Mouse (Mus musculus) mouse trophoblast stem cell (cell line): Measurements from ENCODE around the gene Pick1.
"Not testable (repeated sequence)": the region's sequence is repeated elsewhere in the genome, so short reads cannot be mapped to it uniquely, and the experiment has no call there.

Experiments
- in situ Hi-C, 2 experiments: fragments of 300-500 bp; cut with MseI, MboI; formaldehyde crosslinking; loops; 2 replicates in 1 of 2; 3 replicates in 1 of 2; pipeline ENCODE4 v1.15.1; 2025

Pick1 gene

GRCm38 (mm10) chr15:79224685-79225084 lies 4.3 kb upstream of the Pick1 start:
- in situ Hi-C loops, result no loop called here

DNA sequence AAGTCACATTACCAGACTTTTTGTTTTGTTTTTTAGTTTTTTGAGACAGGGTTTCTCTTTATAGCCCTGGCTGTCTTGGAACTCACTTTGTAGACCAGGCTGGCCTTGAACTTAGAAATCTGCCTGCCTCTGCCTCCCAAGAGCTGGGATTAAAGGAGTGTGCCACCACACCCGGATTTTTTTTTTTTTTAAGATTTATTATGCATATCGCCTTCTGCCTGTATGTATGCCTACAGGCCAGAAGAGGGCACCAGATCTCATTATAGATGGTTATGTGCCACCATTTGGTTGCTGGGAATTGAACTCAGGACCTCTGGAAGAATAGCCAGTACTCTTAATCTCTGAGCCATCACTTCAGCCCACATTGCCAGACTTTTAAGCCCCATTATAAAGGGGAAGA lies 3.2 kb upstream of the Pick1 start:
- in situ Hi-C loops, result not testable (repeated sequence)

GRCm38 (mm10) chr15:79235268-79235667 lies 6.3 kb downstream of the Pick1 start:
- in situ Hi-C loops, result no loop called here

DNA sequence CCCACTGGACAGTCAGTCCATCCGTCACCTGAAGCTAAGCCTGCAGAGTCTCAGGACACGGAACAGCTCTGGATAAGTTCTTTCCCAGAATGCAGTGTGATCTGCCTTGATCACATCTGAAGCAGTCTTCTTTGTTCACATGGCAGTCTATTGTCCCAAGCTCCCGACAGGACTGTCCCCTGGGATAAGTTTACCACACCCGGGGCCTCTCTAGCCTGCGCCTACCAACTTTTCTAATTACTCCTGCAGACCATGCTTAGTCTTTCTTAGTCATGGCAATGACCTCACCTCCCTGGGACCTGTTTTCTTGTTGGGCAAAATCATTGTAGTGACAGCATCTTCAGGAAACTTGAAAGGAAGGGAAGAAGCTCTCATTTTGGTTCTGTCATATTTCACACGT lies 9.1 kb downstream of the Pick1 start:
- in situ Hi-C loops, result no loop called here

DNA sequence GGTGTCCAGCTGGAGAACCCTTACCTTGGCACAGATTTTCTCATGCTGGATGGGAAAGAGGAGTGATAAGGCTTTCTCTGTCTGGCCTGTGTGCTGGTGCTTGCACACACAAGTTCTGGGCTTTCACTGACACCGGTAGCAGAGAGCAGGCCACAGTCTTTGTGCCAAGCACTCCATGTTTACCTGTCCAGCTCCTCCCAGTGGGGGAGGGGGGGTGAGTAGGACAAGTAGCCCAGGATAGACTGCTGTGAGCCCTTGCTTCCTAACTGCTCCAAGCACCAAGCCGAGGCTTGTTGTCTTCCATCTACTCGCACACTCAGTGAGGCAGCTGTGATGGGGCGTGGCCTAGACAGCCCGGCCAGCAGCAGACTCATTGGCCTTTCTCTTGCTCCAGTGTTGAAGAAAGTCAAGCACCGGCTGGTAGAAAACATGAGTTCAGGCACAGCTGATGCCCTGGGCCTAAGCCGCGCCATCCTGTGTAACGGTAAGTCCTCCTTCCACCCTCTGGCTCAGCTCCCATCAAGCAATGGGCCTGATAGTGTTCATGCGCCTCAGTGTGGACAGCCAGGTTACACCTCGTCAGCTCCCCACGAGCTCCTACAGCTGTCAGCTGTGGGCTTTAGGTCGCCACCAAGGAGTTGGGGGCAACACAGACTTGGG lies 13.7 kb downstream of the Pick1 start:
- in situ Hi-C loops, result no loop called here

DNA sequence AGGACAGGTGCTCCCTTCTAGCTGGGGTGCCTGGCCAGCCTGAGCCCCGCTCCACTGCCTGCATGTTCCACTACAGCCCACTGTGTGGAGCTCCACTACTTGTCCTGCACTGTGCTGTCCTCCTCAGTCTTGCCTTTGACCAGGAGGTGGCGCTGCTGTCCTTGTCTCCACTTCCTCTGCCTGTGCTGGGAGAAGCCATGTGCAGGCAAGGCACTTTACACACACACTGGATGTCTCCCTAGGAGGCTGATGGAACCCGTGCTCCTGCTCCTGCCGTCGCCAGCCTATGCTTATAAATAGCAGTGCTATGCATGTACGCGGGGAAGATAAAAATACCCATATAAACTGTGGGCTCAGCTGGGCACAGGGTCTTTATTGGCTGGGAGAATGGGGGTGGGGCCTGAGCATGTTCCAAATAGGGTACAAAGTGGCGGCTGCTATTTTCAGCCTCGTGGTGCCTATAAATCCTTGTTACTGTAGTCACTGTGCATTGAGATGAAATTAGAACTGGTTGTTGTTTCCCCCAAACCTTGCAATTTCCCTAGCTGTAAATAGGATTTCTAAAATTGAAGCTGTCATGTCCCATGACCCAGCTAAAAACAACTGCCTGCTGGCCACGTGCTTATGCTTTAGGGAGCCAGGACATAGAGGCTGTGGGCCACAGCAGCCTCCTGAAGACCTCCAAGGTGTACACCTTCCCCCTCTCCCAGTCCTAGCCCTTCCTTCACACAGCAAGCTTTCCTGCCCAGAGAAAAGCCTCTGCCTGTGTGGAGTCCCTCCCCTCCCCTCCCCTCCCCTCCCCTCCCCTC lies 14.5 kb downstream of the Pick1 start:
- in situ Hi-C loops, result no loop called here

DNA sequence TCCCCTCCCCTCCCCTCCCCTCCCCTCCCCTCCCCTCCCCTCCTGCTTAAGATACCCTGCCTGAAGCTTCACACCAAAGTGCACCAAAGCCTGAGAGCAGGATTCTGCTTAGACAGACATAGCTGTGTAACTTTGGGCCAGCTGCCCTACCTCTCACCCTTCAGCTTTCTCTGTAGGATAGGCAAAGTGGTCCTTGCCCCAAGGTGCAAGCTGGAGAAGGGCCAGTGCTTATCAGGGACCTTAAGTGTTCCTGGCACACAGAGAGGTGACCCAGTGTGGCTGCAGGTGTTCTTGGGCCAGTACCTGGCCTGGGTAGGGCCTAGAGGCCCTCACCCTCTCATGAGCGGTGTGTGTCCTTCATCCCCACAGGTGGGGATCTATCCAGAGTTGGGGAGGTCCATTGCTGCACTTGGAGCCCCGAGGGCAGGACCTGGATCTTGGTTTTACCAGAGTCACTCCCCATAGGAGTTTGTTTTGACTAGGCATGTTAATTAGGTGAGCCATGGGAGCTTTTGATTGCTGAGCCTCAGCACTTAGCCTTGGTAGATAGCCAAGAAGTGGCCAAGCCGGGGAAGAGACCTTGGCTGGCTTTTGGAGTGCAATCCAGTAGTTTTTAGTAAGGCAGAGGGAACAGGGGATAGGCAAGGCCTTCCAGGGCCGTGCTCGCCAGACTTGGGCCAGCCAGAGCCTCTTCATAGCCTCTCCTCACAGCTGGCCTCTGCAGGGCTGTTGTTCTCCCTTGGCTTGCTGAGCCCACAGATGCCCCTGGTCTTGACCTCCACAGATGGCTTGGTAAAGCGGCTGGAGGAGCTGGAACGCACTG lies 15.3 kb downstream of the Pick1 start:
- in situ Hi-C loops, result no loop called here

DNA sequence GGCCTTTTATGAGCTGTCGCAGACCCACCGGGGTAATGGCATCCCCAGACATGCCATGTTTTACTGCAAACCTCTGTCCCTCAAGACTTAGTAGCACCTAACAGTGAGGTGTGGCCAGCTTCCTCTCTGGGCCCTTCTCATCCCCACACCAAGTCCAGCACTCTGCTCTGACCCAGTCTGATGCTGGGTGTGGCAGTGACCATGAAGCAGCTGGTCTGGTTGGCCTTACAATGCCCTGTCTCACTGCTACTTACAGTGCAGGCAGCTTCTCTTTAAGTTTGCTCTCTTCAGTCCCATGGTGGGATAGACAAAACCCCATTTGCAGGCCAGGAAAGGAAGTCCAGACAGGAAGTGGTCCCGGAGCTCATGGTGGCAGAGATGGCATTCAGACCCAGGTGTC lies 16.3 kb downstream of the Pick1 start:
- in situ Hi-C loops, result no loop called here

DNA sequence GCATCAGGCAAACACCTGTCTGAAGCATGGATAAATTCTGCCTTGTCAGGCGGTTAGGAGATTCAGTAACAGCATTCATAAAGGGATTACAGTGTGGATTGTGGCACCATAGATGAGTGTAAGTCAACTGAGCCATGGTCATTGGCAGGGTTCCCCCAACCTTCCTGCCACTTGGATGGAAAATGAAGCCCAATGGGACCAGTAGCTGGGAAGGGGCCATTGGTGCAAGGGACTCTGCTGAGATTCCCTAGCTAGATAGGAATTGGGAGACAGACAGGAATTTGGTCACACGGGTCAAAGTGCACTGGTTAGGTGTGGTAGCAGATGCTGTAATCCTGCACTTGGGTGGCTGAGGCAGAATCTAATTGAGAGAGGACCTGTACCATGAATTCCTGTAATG lies 21.3 kb downstream of the Pick1 start:
- in situ Hi-C loops, result no loop called here

GRCm38 (mm10) chr15:79251168-79251567 lies 22.2 kb downstream of the Pick1 start:
- in situ Hi-C loops, result no loop called here

GRCm38 (mm10) chr15:79251781-79252491 lies 23.0 kb downstream of the Pick1 start:
- in situ Hi-C loops, result no loop called here

DNA sequence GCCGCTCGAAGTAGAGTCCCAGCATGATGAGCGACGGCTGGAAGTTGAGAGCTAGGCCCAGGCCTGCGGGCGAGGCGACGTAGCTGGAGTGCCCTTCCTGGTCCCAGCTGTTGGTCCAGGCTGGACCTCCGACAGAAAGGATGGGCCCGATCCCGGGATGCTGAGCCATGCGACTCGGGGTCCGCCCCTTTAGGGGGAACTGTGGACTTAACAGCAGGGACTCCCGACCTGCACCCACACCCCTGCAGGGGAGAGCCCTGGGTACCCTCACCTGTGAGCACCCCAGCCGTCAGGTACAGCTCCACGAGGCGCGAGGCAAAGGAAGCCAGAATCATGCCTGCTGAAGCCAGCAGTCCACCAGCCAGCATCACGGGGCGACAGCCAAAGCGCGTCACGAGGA lies 23.6 kb downstream of the Pick1 start:
- in situ Hi-C loops, result no loop called here

DNA sequence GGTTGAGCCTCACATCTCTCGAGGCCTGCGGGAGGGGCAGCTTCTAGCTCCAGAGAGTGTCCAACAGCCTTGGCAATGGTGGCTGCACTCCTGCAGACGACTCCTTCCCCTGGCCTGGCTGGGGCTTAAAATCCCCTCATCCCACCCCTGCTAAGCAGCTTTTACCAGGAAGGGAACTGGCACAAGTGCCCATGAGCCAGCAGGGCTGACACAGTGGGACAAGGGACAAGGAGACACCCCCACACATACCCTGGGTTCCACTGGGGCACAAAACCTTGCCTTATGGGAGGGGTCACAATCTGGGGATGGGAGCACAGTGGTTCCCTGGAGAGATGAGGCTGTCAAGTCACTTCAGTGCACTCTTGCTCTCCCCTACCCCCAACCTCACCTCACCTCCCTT lies 25.7 kb downstream of the Pick1 start, which contains the start of gene Slc16a8:
Slc16a8 (minus strand) TSS at position 101 of the 400 bp plus-strand sequence.
- in situ Hi-C loops, result no loop called here

- in situ Hi-C loops, result no loop called here
Observed at GRCm38 (mm10) chr15:79258521-79258920, 29.5 kb downstream of the Pick1 start.

DNA sequence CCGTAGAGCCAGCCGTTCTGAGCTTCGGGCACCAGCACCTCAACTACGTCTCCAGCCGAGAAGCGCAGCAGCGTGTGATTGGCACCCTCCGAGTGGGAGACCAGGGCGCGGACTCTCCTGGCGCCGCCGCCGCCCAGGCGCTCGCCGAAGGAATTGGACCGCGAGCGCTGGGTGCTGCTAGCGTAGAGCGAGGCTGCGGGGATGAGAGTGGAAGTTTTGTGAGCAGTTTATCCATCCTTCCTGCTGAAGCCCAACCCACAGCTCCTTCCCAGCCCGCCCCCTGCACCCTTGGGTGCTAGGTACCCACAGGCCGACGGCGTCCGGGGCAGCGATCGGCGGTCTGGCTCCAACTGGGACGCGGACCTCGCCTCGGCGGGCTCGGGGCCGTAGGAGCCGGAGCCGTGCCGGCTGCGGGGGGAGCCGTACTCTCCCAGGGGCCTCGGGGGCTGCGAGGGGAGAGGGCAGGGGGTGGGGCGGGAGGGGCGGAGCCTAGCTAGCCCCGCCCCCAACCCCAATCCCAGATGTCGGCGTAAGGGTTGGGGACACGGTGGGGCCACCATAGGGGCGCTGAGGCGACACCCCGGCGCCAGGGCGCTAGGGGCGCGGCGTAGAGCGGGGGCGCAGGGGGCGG lies 32.2 kb downstream of the Pick1 start:
- in situ Hi-C loops, result no loop called here

DNA sequence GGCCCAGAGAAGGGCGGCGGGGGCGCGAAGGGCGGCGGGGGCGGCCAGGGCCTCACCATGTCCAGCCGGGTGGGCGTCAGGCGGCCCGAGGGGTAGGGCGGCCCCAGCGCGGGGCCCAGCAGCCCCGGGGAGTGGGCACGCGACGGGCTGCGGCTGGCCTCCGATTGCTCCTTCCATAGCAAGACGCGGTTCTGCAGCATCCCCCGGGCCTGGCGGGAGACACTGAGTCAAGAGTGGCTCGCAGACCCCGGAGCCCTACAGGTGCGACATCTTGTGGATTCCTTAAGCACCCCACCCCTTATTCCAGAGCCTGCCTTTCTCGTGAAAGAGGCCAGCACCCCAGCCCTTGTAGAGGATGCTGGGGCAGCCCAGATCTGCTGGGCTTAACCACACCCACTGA lies 32.8 kb downstream of the Pick1 start:
- in situ Hi-C loops, result no loop called here

GRCm38 (mm10) chr15:79262375-79262774 lies 33.4 kb downstream of the Pick1 start:
- in situ Hi-C loops, result no loop called here

DNA sequence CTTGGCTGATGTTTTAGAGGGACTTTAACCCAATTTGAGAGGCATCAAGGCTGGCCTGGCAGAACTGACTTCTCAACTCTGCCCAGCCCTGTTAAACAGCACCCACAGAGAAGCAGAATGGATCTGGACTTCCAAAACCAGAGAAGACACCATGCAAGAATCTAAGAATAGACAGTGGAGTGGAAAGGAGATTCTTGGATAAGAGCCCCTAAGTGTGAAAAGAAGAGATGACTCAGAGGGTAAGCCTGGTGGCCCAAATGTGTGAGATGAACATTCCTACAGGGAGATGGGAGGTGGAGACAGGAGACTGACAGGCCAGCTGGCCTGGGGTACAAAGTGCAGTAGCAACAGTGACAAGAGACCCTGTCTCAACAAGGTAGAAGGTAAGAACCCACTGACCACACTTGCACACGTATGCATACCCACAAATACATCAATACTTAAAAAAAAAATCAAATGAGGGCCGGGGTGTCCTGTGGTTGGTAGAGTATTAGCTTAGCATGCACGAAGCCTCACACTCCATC lies 33.9 kb downstream of the Pick1 start:
- in situ Hi-C loops, result no loop called here

DNA sequence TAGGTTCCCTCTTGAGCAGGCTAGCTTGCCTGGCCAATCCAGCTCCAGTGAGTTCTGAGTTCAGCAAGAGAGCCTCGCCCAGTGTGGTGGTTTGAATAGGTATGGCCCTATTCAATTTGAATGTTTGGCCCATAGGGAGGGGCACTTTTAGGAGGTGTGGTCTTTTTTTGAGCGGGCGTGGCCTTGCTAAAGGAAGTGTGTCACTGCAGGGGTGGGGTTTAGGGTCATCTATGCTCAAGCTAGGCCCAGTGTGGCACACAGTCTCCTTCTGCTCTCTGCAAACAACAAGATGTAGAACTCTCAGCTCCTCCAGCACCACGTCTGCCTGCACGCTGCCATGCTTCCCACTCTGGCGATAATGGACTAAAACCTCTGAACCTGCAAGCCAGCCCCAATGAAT lies 34.8 kb downstream of the Pick1 start:
- in situ Hi-C loops, result no loop called here

DNA sequence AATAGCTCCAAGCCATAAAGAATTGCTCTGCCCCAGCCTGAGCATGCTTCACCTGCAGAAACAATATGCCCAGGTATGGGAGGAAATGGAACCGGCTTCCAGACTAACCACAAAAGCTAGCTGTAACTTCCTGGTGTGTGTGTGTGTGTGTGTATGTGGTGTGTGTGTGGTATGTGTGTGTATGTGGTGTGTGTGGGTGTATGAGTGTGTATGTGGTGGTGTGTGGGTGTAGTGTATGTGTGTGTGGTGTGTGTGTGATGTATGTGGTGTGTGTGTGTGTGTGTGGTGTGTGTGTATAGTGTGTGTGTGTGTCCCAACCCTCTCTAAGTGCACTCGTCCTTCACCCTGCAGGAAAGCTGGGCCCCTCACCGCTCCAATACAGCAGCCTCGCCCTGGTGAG lies 36.4 kb downstream of the Pick1 start:
- in situ Hi-C loops, result no loop called here

DNA sequence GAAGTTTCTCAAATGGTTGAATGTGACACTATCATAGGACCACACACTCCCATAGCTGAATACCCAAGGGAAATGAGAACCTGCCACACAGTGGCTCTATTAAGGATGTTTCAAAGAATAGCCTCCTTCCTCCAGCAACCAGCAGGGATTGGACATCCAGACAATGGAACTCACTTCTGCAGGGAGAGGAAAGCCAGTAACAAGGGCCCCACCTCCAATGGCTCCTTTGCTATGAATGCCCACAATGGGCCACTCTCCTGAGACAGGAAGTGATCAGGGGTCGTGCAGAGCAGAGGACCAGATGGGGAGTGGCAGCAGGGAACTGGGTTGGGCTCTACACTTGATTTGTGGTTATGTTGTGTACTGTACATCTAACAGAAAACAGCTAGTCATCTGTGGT lies 39.5 kb downstream of the Pick1 start:
- in situ Hi-C loops, result no loop called here
